Mouse (Mus musculus): ENCODE results near the gene Ttc23.

GRCm38 (mm10) chr7:67645681-67646014 is 1.6 kb upstream of the Ttc23 start:
- no peak for TF ChIP-seq CTCF (IDR thresholded peaks at IDR 0.05; ENCODE audit: low read depth)
- no peak for TF ChIP-seq EP300 (IDR thresholded peaks at IDR 0.05; ENCODE audit: low read depth)

Measured in liver, embryonic 14.5 days (tissue).